Mouse (Mus musculus) MEL (cell line): ENCODE measurements around the gene Gm40193. TPM values are rescaled to one million over a fixed set of nuclear protein-coding genes. Genes with fewer than 3 reads are reported as not detected.

Source experiments
- DNase-seq: peaks from one replicate; pipeline ENCODE4 v3.0.0; 2011; ENCODE audit warnings: low read depth, low spot score
- H3K27ac ChIP-seq: 2 replicates; pipeline ENCODE4 v1.5.1; 2012; ENCODE audit warnings: low read depth, mild to moderate bottlenecking, control low read depth, low read length, moderate library complexity; ENCODE audit not compliant: control insufficient read depth
- H3K27me3 ChIP-seq, 2 experiments: fragments of 150-350 bp in 1 of 2; sonication (generic) in 1 of 2; 2 replicates each; pipeline ENCODE4 v1.6.1; 2012; ENCODE audit warnings: low read length in 2 of 2, mild to moderate bottlenecking in 2 of 2, improper control_type of control experiment in 1 of 2, moderate library complexity in 1 of 2; ENCODE audit not compliant: insufficient read depth in 2 of 2, control insufficient read depth in 1 of 2
- H3K36me3 ChIP-seq, 2 experiments: 2 replicates each; pipeline ENCODE4 v1.6.1; 2012 to 2014; ENCODE audit warnings: low read length in 2 of 2, improper control_type of control experiment in 1 of 2, inconsistent platforms in 1 of 2, mild to moderate bottlenecking in 1 of 2; ENCODE audit not compliant: insufficient read depth in 2 of 2, control insufficient read depth in 1 of 2
- H3K4me1 ChIP-seq, 2 experiments: fragments of 150-350 bp in 1 of 2; sonication (generic) in 1 of 2; 2 replicates each; pipeline ENCODE4 v1.6.1; 2012; ENCODE audit warnings: low read length in 2 of 2, improper control_type of control experiment in 1 of 2, mild to moderate bottlenecking in 1 of 2; ENCODE audit not compliant: insufficient read depth in 2 of 2, control insufficient read depth in 1 of 2
- H3K4me3 ChIP-seq, 2 experiments: fragments of 150-350 bp in 1 of 2; sonication (generic) in 1 of 2; 2 replicates each; pipeline ENCODE4 v1.5.1; 2012; ENCODE audit warnings: low read depth in 2 of 2, low read length in 2 of 2, mild to moderate bottlenecking in 2 of 2, moderate library complexity in 2 of 2, control low read depth in 1 of 2, improper control_type of control experiment in 1 of 2; ENCODE audit not compliant: control insufficient read depth in 1 of 2, insufficient read depth in 1 of 2
- H3K79me2 ChIP-seq: 2 replicates; pipeline ENCODE4 v1.6.1; 2012; ENCODE audit warnings: mild to moderate bottlenecking, low read length, moderate library complexity; ENCODE audit not compliant: control insufficient read depth, poor library complexity, insufficient read depth
- H3K9ac ChIP-seq: 2 replicates; pipeline ENCODE4 v1.6.1; 2012; ENCODE audit warnings: low read depth, mild to moderate bottlenecking, control low read depth, low read length, moderate library complexity; ENCODE audit not compliant: control insufficient read depth, poor library complexity, severe bottlenecking
- H3K9me3 ChIP-seq: fragments of 150-350 bp; sonication (generic); replicated peaks from 2 replicates; pipeline ENCODE4 v1.6.1; 2012; ENCODE audit warnings: mild to moderate bottlenecking, low read length, improper control_type of control experiment, moderate library complexity; ENCODE audit not compliant: insufficient read depth
- BHLHE40 ChIP-seq: IDR thresholded peaks from 2 replicates; pipeline ENCODE4 v1.6.1; 2012; ENCODE audit warnings: low read depth, mild to moderate bottlenecking, inconsistent platforms, low read length, improper control_type of control experiment, borderline replicate concordance
- CHD1 ChIP-seq: IDR thresholded peaks from 2 replicates; pipeline ENCODE4 v1.6.1; 2012; ENCODE audit warnings: low read depth, mild to moderate bottlenecking, inconsistent platforms, low read length, improper control_type of control experiment
- CHD2 ChIP-seq: IDR thresholded peaks from 2 replicates; pipeline ENCODE4 v1.6.1; 2011; ENCODE audit warnings: low read length, improper control_type of control experiment
- CTCF ChIP-seq, 3 experiments: IDR thresholded peaks in 2 of 3; conservative IDR thresholded peaks in 1 of 3; 2 replicates each; pipeline ENCODE4 v1.5.1; 2011 to 2012; ENCODE audit warnings: low read length in 3 of 3, low read depth in 2 of 3, mild to moderate bottlenecking in 2 of 3, improper control_type of control experiment in 1 of 3, inconsistent platforms in 1 of 3, mixed read lengths in 1 of 3, moderate library complexity in 1 of 3; ENCODE audit not compliant: control insufficient read depth in 1 of 3, insufficient read depth in 1 of 3, poor library complexity in 1 of 3, severe bottlenecking in 1 of 3
- E2F4 ChIP-seq: IDR thresholded peaks from 2 replicates; pipeline ENCODE4 v1.6.1; 2011; ENCODE audit warnings: low read depth, low read length, improper control_type of control experiment, borderline replicate concordance
- ELF1 ChIP-seq: IDR thresholded peaks from 2 replicates; pipeline ENCODE4 v1.6.1; 2014; ENCODE audit warnings: low read depth, mild to moderate bottlenecking, inconsistent platforms, low read length, improper control_type of control experiment, moderate library complexity
- EP300 ChIP-seq, 2 experiments: IDR thresholded peaks; 2 replicates each; pipeline ENCODE4 v1.6.1; 2011; ENCODE audit warnings: improper control_type of control experiment in 2 of 2, low read length in 2 of 2, low read depth in 1 of 2, mild to moderate bottlenecking in 1 of 2
- ETS1 ChIP-seq: IDR thresholded peaks from 2 replicates; pipeline ENCODE4 v1.6.1; 2012; ENCODE audit warnings: low read depth, mild to moderate bottlenecking, inconsistent platforms, low read length, improper control_type of control experiment, moderate library complexity
- GABPA ChIP-seq: IDR thresholded peaks from 2 replicates; pipeline ENCODE4 v1.6.1; 2012; ENCODE audit warnings: low read depth, mild to moderate bottlenecking, inconsistent platforms, low read length, improper control_type of control experiment, moderate library complexity
- GATA1 ChIP-seq: IDR thresholded peaks from 2 replicates; pipeline ENCODE4 v1.6.1; 2011; ENCODE audit warnings: low read depth, low read length, improper control_type of control experiment
- JUND ChIP-seq: IDR thresholded peaks from 2 replicates; pipeline ENCODE4 v1.6.1; 2011; ENCODE audit warnings: low read depth, mild to moderate bottlenecking, improper control_type of control experiment, low read length
- MAX ChIP-seq: IDR thresholded peaks from 2 replicates; pipeline ENCODE4 v1.6.1; 2011; ENCODE audit warnings: low read length, improper control_type of control experiment
- MEF2A ChIP-seq: IDR thresholded peaks from 2 replicates; pipeline ENCODE4 v1.6.1; 2014; ENCODE audit warnings: low read depth, mild to moderate bottlenecking, inconsistent platforms, low read length, improper control_type of control experiment; ENCODE audit not compliant: poor library complexity, insufficient replicate concordance, severe bottlenecking; ENCODE audit errors: extremely low read depth
- MXI1 ChIP-seq: IDR thresholded peaks from 2 replicates; pipeline ENCODE4 v1.6.1; 2011; ENCODE audit warnings: mild to moderate bottlenecking, low read depth, low read length, improper control_type of control experiment
- MYB ChIP-seq: IDR thresholded peaks from 2 replicates; pipeline ENCODE4 v1.6.1; 2011; ENCODE audit warnings: mild to moderate bottlenecking, low read depth, low read length, improper control_type of control experiment
- MYC ChIP-seq: IDR thresholded peaks from 2 replicates; pipeline ENCODE4 v1.6.1; 2011; ENCODE audit warnings: low read depth, mild to moderate bottlenecking, low read length, improper control_type of control experiment, moderate library complexity
- NELFE ChIP-seq: IDR thresholded peaks from 2 replicates; pipeline ENCODE4 v1.6.1; 2011; ENCODE audit warnings: low read depth, low read length, improper control_type of control experiment
- NRF1 ChIP-seq: IDR thresholded peaks from 2 replicates; pipeline ENCODE4 v1.6.1; 2014; ENCODE audit warnings: low read depth, mild to moderate bottlenecking, inconsistent platforms, low read length, improper control_type of control experiment, moderate library complexity; ENCODE audit not compliant: poor library complexity, insufficient read depth, severe bottlenecking
- POLR2A ChIP-seq, 2 experiments: IDR thresholded peaks; 2 replicates each; pipeline ENCODE4 v1.6.1; 2011 to 2012; ENCODE audit warnings: low read length in 2 of 2, mild to moderate bottlenecking in 2 of 2, control low read depth in 1 of 2, improper control_type of control experiment in 1 of 2, low read depth in 1 of 2, moderate library complexity in 1 of 2; ENCODE audit not compliant: control insufficient read depth in 1 of 2, insufficient read depth in 1 of 2, poor library complexity in 1 of 2
- POLR2AphosphoS2 ChIP-seq: IDR thresholded peaks from 2 replicates; pipeline ENCODE4 v1.6.1; 2011; ENCODE audit warnings: low read length, improper control_type of control experiment
- POLR2AphosphoS5 ChIP-seq: IDR thresholded peaks from 2 replicates; pipeline ENCODE4 v1.6.1; 2012; ENCODE audit warnings: low read depth, borderline replicate concordance, mild to moderate bottlenecking, inconsistent platforms, low read length, moderate library complexity, mixed read lengths
- SIN3A ChIP-seq: IDR thresholded peaks from 2 replicates; pipeline ENCODE4 v1.6.1; 2012; ENCODE audit warnings: low read length, improper control_type of control experiment, inconsistent platforms
- TBP ChIP-seq: IDR thresholded peaks from 2 replicates; pipeline ENCODE4 v1.8.0; 2011; ENCODE audit warnings: low read depth, low read length, improper control_type of control experiment
- UBTF ChIP-seq: IDR thresholded peaks from 2 replicates; pipeline ENCODE4 v1.6.1; 2012; ENCODE audit warnings: low read depth, mild to moderate bottlenecking, inconsistent platforms, low read length, improper control_type of control experiment, moderate library complexity, borderline replicate concordance; ENCODE audit not compliant: insufficient read depth
- USF1 ChIP-seq: IDR thresholded peaks from 2 replicates; pipeline ENCODE4 v1.6.1; 2014; ENCODE audit warnings: low read depth, mild to moderate bottlenecking, inconsistent platforms, low read length, improper control_type of control experiment, moderate library complexity
- ZC3H11A ChIP-seq: IDR thresholded peaks from 2 replicates; pipeline ENCODE4 v1.6.1; 2012; ENCODE audit warnings: low read depth, mild to moderate bottlenecking, inconsistent platforms, low read length, improper control_type of control experiment
- ZKSCAN1 ChIP-seq: IDR thresholded peaks from 2 replicates; pipeline ENCODE4 v1.6.1; 2012; ENCODE audit warnings: low read depth, mild to moderate bottlenecking, inconsistent platforms, low read length, improper control_type of control experiment, moderate library complexity
- ZNF384 ChIP-seq: IDR thresholded peaks from 2 replicates; pipeline ENCODE4 v1.6.1; 2012; ENCODE audit warnings: low read depth, mild to moderate bottlenecking, inconsistent platforms, low read length, improper control_type of control experiment
- polyA plus RNA-seq, 2 experiments: library from polyadenylated mRNA; stranded (reverse) in 1 of 2; unstranded in 1 of 2; fragments of >175 nt in 1 of 2; fragments of >200 nt in 1 of 2; gene quantifications; 2 replicates each; pipeline versions ENCODE4 v1.2.1 to v1.2.4; 2012; ENCODE audit warnings: low replicate concordance in 2 of 2, low read depth in 1 of 2; ENCODE audit not compliant: insufficient read length in 2 of 2, insufficient read depth in 1 of 2, missing spikeins in 1 of 2
- total RNA-seq: library from RNA; depleted of rRNA; stranded (reverse); fragments of 300-350 nt; gene quantifications from 2 replicates; pipeline ENCODE4 v1.2.3, GENCODE M21; 2012; rRNA removed

Gene Gm40193
- total RNA-seq (not detected in 2 replicates), polyA plus RNA-seq (not detected)

GRCm38 (mm10) chr11:70532839-70533238 is at the start of gene Gm40193:
Gene Gm40193, minus strand, starts transcription at chr11:70532939.
- Histone ChIP-seq H3K4me3 (no peak within 1 kb of the TSS), H3K9me3 (no peaks in the 10 kb centered on the region), H3K27ac (no peak within 1 kb of the TSS), H3K4me1 (no peaks in the 10 kb centered on the region), H3K79me2 (no peaks in the 10 kb centered on the region), H3K36me3 (no peaks in the 10 kb centered on the region), H3K27me3 (no peaks in the 10 kb centered on the region; a peak in 1 of 4 replicates), H3K9ac (no peak within 1 kb of the TSS)
- no peak for DNase-seq
- TF ChIP-seq ELF1 = no peak
- no peak for TF ChIP-seq TBP
- no peak for TF ChIP-seq BHLHE40
- no peak for TF ChIP-seq ZKSCAN1
- no peak for TF ChIP-seq MYC
- no peak for TF ChIP-seq SIN3A
- no peak for TF ChIP-seq MXI1
- TF ChIP-seq E2F4 = no peak
- no peak for TF ChIP-seq MYB
- no peak for TF ChIP-seq GABPA
- TF ChIP-seq JUND = no peak
- no peak for TF ChIP-seq CHD1
- no peak for TF ChIP-seq CTCF (IDR thresholded peaks at IDR 0.05 in 2 of 3, conservative IDR thresholded peaks at IDR 0.05 in 1 of 3; ENCODE audit: control insufficient read depth in 1 of 3, insufficient read depth in 1 of 3, low read depth in 2 of 3, low read length in 3 of 3, poor library complexity in 1 of 3, severe bottlenecking in 1 of 3)
- TF ChIP-seq POLR2AphosphoS5 = no peak
- no peak for TF ChIP-seq POLR2AphosphoS2
- no peak for TF ChIP-seq NELFE
- TF ChIP-seq USF1 = no peak
- no peak for TF ChIP-seq ZC3H11A
- TF ChIP-seq MEF2A = no peak

DNA sequence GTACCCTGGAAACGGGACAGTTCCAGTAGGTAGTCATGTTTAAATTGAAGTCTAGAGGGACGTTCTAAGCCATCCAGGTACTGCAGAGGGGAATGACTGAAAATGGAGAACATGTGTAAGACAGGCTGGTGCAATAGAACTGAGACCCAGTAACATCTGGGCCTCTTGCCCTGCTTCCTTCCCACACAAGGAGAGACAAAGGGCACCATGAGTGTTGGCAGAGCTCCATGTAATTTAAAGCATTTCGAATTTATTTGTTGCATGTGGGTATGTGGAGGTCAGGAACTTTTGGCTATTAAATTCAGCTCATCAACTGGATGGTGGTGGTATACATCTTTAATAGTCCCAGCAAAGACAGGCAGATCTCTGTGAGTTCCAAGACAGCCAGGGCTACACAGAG is 49.5 kb upstream of the Gm40193 start:
- H3K27ac ChIP-seq = no peak overlapping the region
- H3K4me1 ChIP-seq = peaks cover 2 to 5% of the 10 kb centered on the region in 2 experiments; a peak in 2 of 4 replicates
- peaks cover 7% of the 10 kb centered on the region for H3K79me2 ChIP-seq
- no peaks in the 10 kb centered on the region for H3K9me3 ChIP-seq
- no peak overlapping the region for H3K9ac ChIP-seq
- peaks cover 0 to 8% of the 10 kb centered on the region in 2 experiments; a peak in 3 of 4 replicates for H3K36me3 ChIP-seq
- no peak for DNase-seq
- TF ChIP-seq ETS1 (no peak), GATA1 (no peak), MYC (no peak), TBP (no peak), UBTF (no peak), EP300 (IDR thresholded peaks at IDR 0.05; ENCODE audit: low read depth in 1 of 2, low read length in 2 of 2) (no peak), NRF1 (no peak), ZNF384 (no peak), POLR2AphosphoS5 (no peak), MEF2A (no peak), POLR2A (IDR thresholded peaks at IDR 0.05; ENCODE audit: control insufficient read depth in 1 of 2, insufficient read depth in 1 of 2, low read depth in 1 of 2, low read length in 2 of 2, poor library complexity in 1 of 2) (no peak), MAX (no peak), CHD2 (no peak), USF1 (no peak), E2F4 (no peak), BHLHE40 (no peak), MXI1 (no peak), POLR2AphosphoS2 (no peak), MYB (no peak)
- no peaks in the 10 kb centered on the region for H3K27me3 ChIP-seq
- no peak overlapping the region for H3K4me3 ChIP-seq
